Mouse (Mus musculus) ES-Bruce4 (cell line): ENCODE measurements around the gene Tiam1.

Experiments
- CTCF ChIP-seq: IDR thresholded peaks from one replicate; pipeline ENCODE4 v1.8.1; 2011; ENCODE audit warnings: low read depth, low read length
- POLR2A ChIP-seq: IDR thresholded peaks from one replicate; pipeline ENCODE4 v1.8.1; 2011; ENCODE audit warnings: low read length; ENCODE audit not compliant: insufficient read depth

- TF ChIP-seq POLR2A (no peak), CTCF (no peak)
Measured at GRCm38 (mm10) chr16:90035595-90036110, 107.9 kb downstream of the Tiam1 start.
